Mouse (Mus musculus) CD4-positive, CD25-positive, alpha-beta regulatory T cell, adult 4 months (primary cell): ENCODE results near the gene Tnfaip8l3. TPM values are rescaled to one million over a fixed set of nuclear protein-coding genes. Genes with fewer than 3 reads are reported as not detected.
"Not testable (repeated sequence)": the region's sequence is repeated elsewhere in the genome, so short reads cannot be mapped to it uniquely, and the experiment has no call there.

Source experiments
- ATAC-seq: one replicate; pipeline ENCODE4 v1.8.0; 2017
- polyA plus RNA-seq, 2 experiments: library from polyadenylated mRNA; unstranded; fragments of 100-300 nt; shearing (Covaris generic); gene quantifications; one replicate each; pipeline ENCODE4 v1.2.1; 2017

The Tnfaip8l3 gene
- polyA plus RNA-seq, result not detected

DNA sequence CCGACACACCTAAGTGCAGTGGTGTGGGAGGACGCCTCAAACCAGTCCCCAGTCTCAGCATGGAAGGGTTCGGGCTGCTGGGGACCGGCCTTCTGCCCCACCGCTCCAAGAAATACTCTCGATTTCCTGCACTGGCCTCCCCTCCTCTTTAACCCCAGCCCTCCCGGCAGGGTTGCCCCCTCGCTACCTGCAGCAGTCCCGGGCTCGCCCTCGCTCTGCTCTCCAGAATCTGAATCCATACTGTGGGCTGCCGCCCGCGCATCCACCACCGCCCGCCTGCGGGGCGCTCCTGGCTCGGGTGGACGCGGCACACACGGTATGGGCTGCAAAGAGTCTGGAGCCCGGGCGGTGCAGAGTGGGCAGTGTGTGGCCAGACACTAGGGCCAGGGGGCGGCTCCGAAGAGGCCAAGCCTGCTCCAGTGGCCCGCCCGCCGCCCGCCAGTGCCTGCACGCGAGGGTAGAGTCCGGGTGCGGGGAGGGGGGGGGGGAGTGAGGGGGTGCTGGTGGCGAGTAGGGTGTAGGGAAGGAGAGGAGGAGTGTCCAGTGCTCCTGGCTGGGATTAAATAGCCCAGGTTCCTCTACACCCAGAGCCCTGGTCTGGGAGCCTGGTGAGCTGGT, at the start of gene Tnfaip8l3:
Gene Tnfaip8l3, minus strand, starts transcription at position 357 of the 618 bp plus-strand sequence.
- no peak for ATAC-seq

DNA sequence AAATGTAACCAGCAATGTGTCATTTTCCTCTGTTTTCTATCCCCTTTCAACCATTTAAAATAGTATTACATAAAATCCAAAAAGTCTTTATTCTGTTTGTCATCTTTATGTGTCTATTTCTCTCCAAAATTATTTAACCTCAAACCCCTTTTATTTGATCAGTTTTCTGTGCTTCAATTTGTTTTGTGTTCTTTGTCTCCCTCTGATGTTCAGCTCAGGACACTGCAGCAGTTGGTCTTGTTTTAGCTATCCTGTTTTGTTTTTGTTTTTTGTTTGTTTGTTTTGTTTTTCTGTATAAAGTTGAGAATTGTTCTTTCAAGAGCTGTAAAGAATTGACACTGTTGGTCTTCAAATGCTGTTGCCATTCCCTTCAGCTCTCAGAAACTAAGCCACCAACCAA, 44.5 kb upstream of the Tnfaip8l3 start:
- ATAC-seq, result no peak

- no peak for ATAC-seq
These were observed 30.4 kb upstream of the Tnfaip8l3 start for GRCm38 (mm10) chr9:54098636-54099035.

GRCm38 (mm10) chr9:54097091-54097490, 28.9 kb upstream of the Tnfaip8l3 start:
- no peak for ATAC-seq

- no peak for ATAC-seq
These were observed 16.1 kb upstream of the Tnfaip8l3 start for GRCm38 (mm10) chr9:54084245-54084644.

GRCm38 (mm10) chr9:54077740-54078139, 9.6 kb upstream of the Tnfaip8l3 start:
- ATAC-seq, result no peak

GRCm38 (mm10) chr9:54074901-54075300, 6.7 kb upstream of the Tnfaip8l3 start:
- ATAC-seq, result no peak

GRCm38 (mm10) chr9:54073688-54074087, 5.5 kb upstream of the Tnfaip8l3 start:
- no peak for ATAC-seq

DNA sequence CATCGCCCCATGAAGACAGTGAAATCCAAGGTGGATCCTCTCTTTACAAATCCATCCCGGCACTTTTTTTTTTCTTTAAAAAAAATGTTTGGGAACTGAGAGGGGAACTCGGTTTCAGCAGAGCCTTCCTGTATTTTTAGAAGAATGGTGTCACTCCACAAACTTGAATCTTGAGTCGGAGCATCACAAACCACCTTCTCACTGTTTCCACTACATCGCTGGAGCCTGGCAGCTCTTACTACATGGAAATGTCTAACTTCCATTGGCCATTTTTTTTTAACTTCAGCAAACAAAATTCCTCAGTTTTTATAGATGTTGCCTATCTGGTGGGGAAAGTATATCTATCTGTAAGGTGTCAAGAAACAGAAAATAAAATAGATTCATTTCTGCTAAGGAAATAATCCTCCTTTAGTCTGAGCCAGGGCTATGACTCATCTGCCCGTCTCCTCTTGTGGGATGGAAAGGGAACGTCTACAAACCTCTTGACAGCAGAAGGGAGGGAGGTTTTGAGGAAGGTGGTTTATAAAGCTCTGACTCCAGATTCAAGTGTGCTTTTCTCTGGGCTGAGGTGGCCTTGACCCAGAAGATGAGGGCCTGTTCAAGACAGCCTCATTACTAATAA, 3.4 kb upstream of the Tnfaip8l3 start:
- ATAC-seq, result no peak

GRCm38 (mm10) chr9:54069204-54069603, 1.0 kb upstream of the Tnfaip8l3 start:
- no peak for ATAC-seq

- ATAC-seq, result peak; percentile 51
These were observed 589 bp upstream of the Tnfaip8l3 start for GRCm38 (mm10) chr9:54068777-54069176.

GRCm38 (mm10) chr9:54067642-54068031, 551 bp downstream of the Tnfaip8l3 start:
- no peak for ATAC-seq

DNA sequence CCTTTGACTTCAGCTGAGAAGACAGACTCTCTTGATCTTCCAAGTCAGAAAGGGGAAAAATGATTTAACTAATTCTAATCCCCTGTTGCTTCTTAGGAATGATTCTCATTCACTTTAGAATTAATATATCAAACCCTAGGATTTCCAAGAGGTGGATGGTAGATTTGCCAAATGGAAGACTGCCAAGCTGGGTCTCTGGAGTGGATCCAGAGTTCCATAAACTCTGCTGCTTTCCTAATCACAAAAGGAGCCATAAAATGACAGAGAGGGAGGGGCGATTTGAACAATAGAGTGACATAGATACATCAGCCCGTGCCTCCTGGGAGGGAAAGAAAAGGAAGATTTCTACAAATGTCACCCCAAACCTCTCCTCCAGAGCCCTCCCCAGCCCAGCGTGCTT, 3.4 kb downstream of the Tnfaip8l3 start:
- no peak for ATAC-seq

DNA sequence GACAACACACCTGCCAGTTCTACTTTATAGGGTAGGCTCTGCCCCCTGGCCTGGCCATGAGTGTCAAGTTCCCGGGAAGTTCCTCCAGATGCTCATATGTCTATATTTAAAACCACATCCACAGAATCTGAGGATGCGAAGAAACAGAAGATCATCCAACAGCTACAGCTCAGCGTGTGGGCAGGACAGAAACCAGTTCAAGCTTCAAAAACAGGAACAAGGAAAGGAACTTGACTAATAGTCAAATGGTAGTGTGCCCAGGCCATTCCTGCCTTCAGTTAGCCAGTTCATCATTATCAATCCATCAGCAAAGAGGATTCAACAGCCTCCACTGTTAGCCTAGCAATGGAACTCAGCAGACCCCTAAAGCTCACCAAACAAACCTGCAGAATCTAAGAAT, 4.5 kb downstream of the Tnfaip8l3 start:
- no peak for ATAC-seq

- ATAC-seq, result no peak
These were observed 6.5 kb downstream of the Tnfaip8l3 start for GRCm38 (mm10) chr9:54061666-54062065.

DNA sequence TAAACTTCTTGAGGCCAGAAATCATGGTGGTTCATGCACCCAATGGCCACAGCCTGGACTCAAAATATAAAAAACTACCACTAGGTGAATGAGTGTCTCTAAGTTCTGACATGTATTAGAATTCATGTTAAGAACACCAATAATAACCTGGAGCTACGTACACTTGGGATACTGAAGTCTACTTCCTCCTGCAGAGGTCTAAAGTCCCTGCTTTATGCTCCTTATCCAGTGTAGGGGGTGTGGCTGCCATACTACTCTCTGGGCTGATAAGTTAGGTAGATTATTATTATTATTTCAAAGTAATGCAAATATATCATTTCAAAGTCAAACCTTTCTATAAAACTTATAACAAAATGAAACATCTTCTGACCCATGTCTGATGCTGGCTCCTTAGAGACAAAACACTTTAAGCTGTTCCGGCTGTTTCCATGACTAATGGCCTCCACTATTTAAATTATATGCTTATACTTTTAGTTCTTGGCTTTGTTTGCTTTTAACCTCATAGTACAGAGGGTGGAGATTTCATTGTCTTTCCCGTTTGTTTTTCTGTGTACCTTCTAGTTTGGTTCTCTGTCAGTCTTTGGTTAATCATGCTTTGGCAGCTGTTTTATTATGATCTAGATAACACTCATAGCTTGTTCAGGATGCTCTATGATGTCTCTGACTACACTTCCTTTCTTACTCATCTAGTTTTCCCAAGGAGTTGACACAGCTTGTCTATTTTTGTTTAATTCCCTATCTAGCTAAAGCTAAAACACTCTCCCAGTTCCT, 16.7 kb downstream of the Tnfaip8l3 start:
- no peak for ATAC-seq

GRCm38 (mm10) chr9:54048978-54049377, 19.2 kb downstream of the Tnfaip8l3 start:
- no peak for ATAC-seq

- ATAC-seq, result no peak
These were observed 25.1 kb downstream of the Tnfaip8l3 start for GRCm38 (mm10) chr9:54043067-54043466.

- no peak for ATAC-seq
These were observed 30.5 kb downstream of the Tnfaip8l3 start for GRCm38 (mm10) chr9:54037717-54038116.

DNA sequence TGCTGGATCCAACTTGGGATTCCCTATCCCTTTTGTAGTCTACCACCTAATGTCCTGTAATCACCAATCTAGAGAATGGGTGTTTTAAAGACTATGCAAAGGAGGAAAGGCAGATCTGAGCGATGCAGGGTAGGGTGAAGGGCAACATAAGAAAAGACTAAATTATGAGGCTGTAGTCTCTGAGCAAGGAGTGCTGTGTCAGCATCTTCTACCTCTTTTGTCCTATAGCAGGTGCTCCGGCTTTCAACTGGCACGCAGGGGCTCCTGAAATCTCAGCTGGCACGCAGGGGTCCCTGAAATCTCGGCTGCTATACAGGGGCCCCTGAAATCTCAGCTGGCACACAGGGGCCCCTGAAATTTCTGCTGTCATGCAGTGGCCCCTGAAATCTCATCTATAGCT, 33.5 kb downstream of the Tnfaip8l3 start:
- ATAC-seq, result no peak

DNA sequence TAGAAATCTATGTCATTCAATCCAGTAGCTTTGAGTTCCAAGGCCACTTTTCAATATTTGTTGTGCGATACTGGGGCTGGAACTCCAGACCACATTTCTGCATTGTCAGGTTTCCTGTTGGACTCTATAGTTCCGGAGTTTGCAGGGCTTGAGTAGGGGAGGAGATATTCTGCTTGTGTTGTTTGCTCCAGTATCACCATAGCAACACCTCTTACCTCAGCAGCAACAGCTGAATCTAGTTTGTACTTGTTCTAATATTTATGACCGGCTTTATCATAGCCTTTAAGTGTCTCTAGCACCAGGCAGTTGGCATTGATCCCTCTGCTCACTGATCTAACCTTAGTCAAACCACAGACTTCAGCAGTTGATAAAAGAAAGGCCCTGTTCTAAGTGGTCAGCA, 45.4 kb downstream of the Tnfaip8l3 start:
- no peak for ATAC-seq

- no peak for ATAC-seq
These were observed 73.7 kb downstream of the Tnfaip8l3 start for GRCm38 (mm10) chr9:53994528-53994927.

- ATAC-seq, result not testable (repeated sequence)
These were observed 75.6 kb downstream of the Tnfaip8l3 start for GRCm38 (mm10) chr9:53992567-53992966.

DNA sequence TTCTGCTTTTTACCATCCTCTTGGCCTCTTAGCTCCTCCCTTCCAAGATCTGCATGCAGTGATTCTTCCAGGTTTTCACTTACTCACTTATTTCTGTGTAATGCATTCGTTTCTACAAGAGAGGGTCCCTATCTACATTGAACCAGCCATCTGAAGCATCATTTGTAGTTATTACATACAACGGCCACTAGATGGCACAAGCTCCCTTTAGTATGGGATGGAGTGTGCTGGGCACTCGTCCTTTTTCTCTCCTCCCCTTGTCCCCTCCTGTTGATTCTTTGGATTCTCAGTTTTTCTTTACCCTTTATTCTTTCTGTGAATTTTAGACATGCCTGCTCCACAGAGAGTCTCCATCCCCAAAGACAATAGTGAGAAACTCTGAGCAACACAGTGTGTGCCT, 77.3 kb downstream of the Tnfaip8l3 start:
- no peak for ATAC-seq
